Mouse (Mus musculus): ENCODE measurements around the gene Zfp831. TPM values are rescaled to one million over a fixed set of nuclear protein-coding genes. Genes with fewer than 3 reads are reported as not detected.

Zfp831 gene
- polyA plus RNA-seq, 1 experiment from 2014 or later = 0.07 TPM

GRCm38 (mm10) chr2:174609892-174610291 is 33.4 kb upstream of the Zfp831 start:
- DNase-seq (no peak), ATAC-seq (no peak)
- H3K36me3 ChIP-seq (replicated peaks; ENCODE audit: insufficient read depth, low read length) = no peaks in the 10 kb centered on the region
- H3K27ac ChIP-seq (ENCODE audit: low read depth) = no peak overlapping the region
- H3K4me3 ChIP-seq (ENCODE audit: low read depth, low read length) = no peak overlapping the region
- H3K27me3 ChIP-seq (ENCODE audit: insufficient read depth, low read length) = no peaks in the 10 kb centered on the region
- peaks cover 5% of the 10 kb centered on the region for H3K4me1 ChIP-seq (ENCODE audit: insufficient read depth)
- WGBS (ENCODE audit: insufficient replicate concordance) = 82% methylated on average over 5 of the region's 5 CpGs
- H3K9ac ChIP-seq (replicated peaks) = no peak overlapping the region
- H3K4me2 ChIP-seq (ENCODE audit: low read depth, low read length) = no peak overlapping the region
- TF ChIP-seq EP300 (IDR thresholded peaks at IDR 0.05; ENCODE audit: low read depth) (no peak), CTCF (IDR thresholded peaks at IDR 0.05; ENCODE audit: low read depth) (no peak)
- no peaks in the 10 kb centered on the region for H3K9me3 ChIP-seq (ENCODE audit: low read length)

GRCm38 (mm10) chr2:174612386-174613063 is 30.8 kb upstream of the Zfp831 start:
- no peaks in the 10 kb centered on the region for H3K27me3 ChIP-seq (ENCODE audit: insufficient read depth, low read length)
- TF ChIP-seq EP300 (IDR thresholded peaks at IDR 0.05; ENCODE audit: low read depth) (no peak), CTCF (IDR thresholded peaks at IDR 0.05; ENCODE audit: low read depth) (no peak)
- peak overlapping the region; percentile 62 for H3K4me2 ChIP-seq (ENCODE audit: low read depth, low read length)
- no peak overlapping the region for H3K27ac ChIP-seq (ENCODE audit: low read depth)
- ATAC-seq (no peak), DNase-seq (no peak)
- no peak overlapping the region for H3K9ac ChIP-seq (replicated peaks)
- no peaks in the 10 kb centered on the region for H3K36me3 ChIP-seq (replicated peaks; ENCODE audit: insufficient read depth, low read length)
- H3K4me1 ChIP-seq (ENCODE audit: insufficient read depth) = peaks cover 5% of the 10 kb centered on the region
- no peak overlapping the region for H3K4me3 ChIP-seq (ENCODE audit: low read depth, low read length)
- H3K9me3 ChIP-seq (ENCODE audit: low read length) = no peaks in the 10 kb centered on the region
- WGBS (ENCODE audit: insufficient replicate concordance) = 37% methylated on average over 2 of the region's 2 CpGs

- TF ChIP-seq CTCF (IDR thresholded peaks at IDR 0.05; ENCODE audit: low read depth) (no peak), EP300 (IDR thresholded peaks at IDR 0.05; ENCODE audit: low read depth) (no peak)
- Histone ChIP-seq H3K27me3 (ENCODE audit: insufficient read depth, low read length) (no peaks in the 10 kb centered on the region), H3K4me1 (ENCODE audit: insufficient read depth) (peaks cover 5% of the 10 kb centered on the region), H3K4me2 (ENCODE audit: low read depth, low read length) (peak overlapping the region; percentile 62), H3K9me3 (ENCODE audit: low read length) (no peaks in the 10 kb centered on the region), H3K27ac (ENCODE audit: low read depth) (peak overlapping the region; percentile 70), H3K4me3 (ENCODE audit: low read depth, low read length) (0 out of 2 replicates have a peak overlapping the region, but pooled peaks have one; percentile 26), H3K9ac (replicated peaks) (no peak overlapping the region), H3K36me3 (replicated peaks; ENCODE audit: insufficient read depth, low read length) (no peaks in the 10 kb centered on the region)
- ATAC-seq (no peak), DNase-seq (no peak)
- 60% methylated on average over 8 of the region's 8 CpGs for WGBS (ENCODE audit: insufficient replicate concordance)
These were observed 30.1 kb upstream of the Zfp831 start for GRCm38 (mm10) chr2:174613221-174613620.

GRCm38 (mm10) chr2:174613921-174614441 is 29.4 kb upstream of the Zfp831 start:
- no peaks in the 10 kb centered on the region for H3K27me3 ChIP-seq (ENCODE audit: insufficient read depth, low read length)
- peak; percentile 79 for ATAC-seq
- peak; percentile 45 for DNase-seq
- H3K4me2 ChIP-seq (ENCODE audit: low read depth, low read length) = peak overlapping the region; percentile 62
- H3K4me3 ChIP-seq (ENCODE audit: low read depth, low read length) = peak overlapping the region; percentile 26; the same call in 1 of the 2 replicates
- TF ChIP-seq CTCF (IDR thresholded peaks at IDR 0.05; ENCODE audit: low read depth) = no peak
- TF ChIP-seq EP300 (IDR thresholded peaks at IDR 0.05; ENCODE audit: low read depth) = no peak
- H3K9ac ChIP-seq (replicated peaks) = no peak overlapping the region
- H3K9me3 ChIP-seq (ENCODE audit: low read length) = no peaks in the 10 kb centered on the region
- peaks cover 5% of the 10 kb centered on the region for H3K4me1 ChIP-seq (ENCODE audit: insufficient read depth)
- H3K36me3 ChIP-seq (replicated peaks; ENCODE audit: insufficient read depth, low read length) = no peaks in the 10 kb centered on the region
- 31% methylated on average over 11 of the region's 11 CpGs for whole genome bisulfite sequencing (ENCODE audit: insufficient replicate concordance)
- peak overlapping the region; percentile 70 for H3K27ac ChIP-seq (ENCODE audit: low read depth)

- Histone ChIP-seq H3K27ac (ENCODE audit: low read depth) (no peak overlapping the region), H3K9me3 (ENCODE audit: low read length) (no peaks in the 10 kb centered on the region), H3K27me3 (ENCODE audit: insufficient read depth, low read length) (no peaks in the 10 kb centered on the region), H3K4me2 (ENCODE audit: low read depth, low read length) (no peak overlapping the region), H3K36me3 (replicated peaks; ENCODE audit: insufficient read depth, low read length) (no peaks in the 10 kb centered on the region), H3K9ac (replicated peaks) (no peak overlapping the region), H3K4me3 (ENCODE audit: low read depth, low read length) (no peak overlapping the region), H3K4me1 (ENCODE audit: insufficient read depth) (no peaks in the 10 kb centered on the region)
- ATAC-seq = peak; percentile 91
- 50% methylated on average over 7 of the region's 7 CpGs for WGBS (ENCODE audit: insufficient replicate concordance)
- TF ChIP-seq EP300 (IDR thresholded peaks at IDR 0.05; ENCODE audit: low read depth) = peak; percentile 73; the same call in 1 of the 2 replicates
- TF ChIP-seq CTCF (IDR thresholded peaks at IDR 0.05; ENCODE audit: low read depth) = no peak
- peak; percentile 41 for DNase-seq
These were observed 21.5 kb upstream of the Zfp831 start for GRCm38 (mm10) chr2:174621881-174622280.

- WGBS (ENCODE audit: insufficient replicate concordance) = 46% methylated on average over 7 of the region's 7 CpGs
- Histone ChIP-seq H3K9ac (replicated peaks) (no peak overlapping the region), H3K36me3 (replicated peaks; ENCODE audit: insufficient read depth, low read length) (no peaks in the 10 kb centered on the region), H3K4me1 (ENCODE audit: insufficient read depth) (no peaks in the 10 kb centered on the region), H3K27ac (ENCODE audit: low read depth) (no peak overlapping the region), H3K4me2 (ENCODE audit: low read depth, low read length) (no peak overlapping the region), H3K9me3 (ENCODE audit: low read length) (no peaks in the 10 kb centered on the region), H3K27me3 (ENCODE audit: insufficient read depth, low read length) (no peaks in the 10 kb centered on the region), H3K4me3 (ENCODE audit: low read depth, low read length) (no peak overlapping the region)
- DNase-seq (no peak), ATAC-seq (peak; percentile 55; the same call in 1 of the 2 replicates)
- TF ChIP-seq EP300 (IDR thresholded peaks at IDR 0.05; ENCODE audit: low read depth) (peak; percentile 48; the same call in 1 of the 2 replicates), CTCF (IDR thresholded peaks at IDR 0.05; ENCODE audit: low read depth) (peak; percentile 31)
These were observed 18.9 kb upstream of the Zfp831 start for GRCm38 (mm10) chr2:174624430-174624829.

All from liver, postnatal 0 days (tissue).